Mouse (Mus musculus) kidney, adult 2 months (tissue): Measurements from ENCODE around the gene Hist1h1d. TPM values are rescaled to one million over a fixed set of nuclear protein-coding genes. Genes with fewer than 3 reads are reported as not detected.

Experiments
- DNase-seq: peaks from one replicate; pipeline ENCODE4 v3.0.0; 2021
- H3K27ac ChIP-seq: fragments of 200-500 bp; 2 replicates; pipeline ENCODE4 v1.5.1; 2012; ENCODE audit warnings: low read depth, low read length, control low read depth, inconsistent platforms; ENCODE audit not compliant: insufficient read depth
- H3K27me3 ChIP-seq: fragments of 200-500 bp; replicated peaks from 2 replicates; pipeline ENCODE4 v1.6.1; 2012; ENCODE audit warnings: mild to moderate bottlenecking, moderate library complexity, low read length, inconsistent platforms; ENCODE audit not compliant: control insufficient read depth, insufficient read depth
- H3K36me3 ChIP-seq: fragments of 200-500 bp; 2 replicates; pipeline ENCODE4 v1.6.1; 2012; ENCODE audit warnings: mild to moderate bottlenecking, moderate library complexity, low read length, inconsistent platforms; ENCODE audit not compliant: control insufficient read depth, insufficient read depth
- H3K4me1 ChIP-seq: fragments of 200-500 bp; 2 replicates; pipeline ENCODE4 v1.6.1; 2011; ENCODE audit warnings: low read length; ENCODE audit not compliant: control insufficient read depth, insufficient read depth
- H3K4me3 ChIP-seq: fragments of 200-500 bp; 2 replicates; pipeline ENCODE4 v1.5.1; 2011; ENCODE audit warnings: mild to moderate bottlenecking, low read depth, low read length, control low read depth; ENCODE audit not compliant: insufficient read depth
- CTCF ChIP-seq: fragments of 200-500 bp; conservative IDR thresholded peaks from 2 replicates; pipeline ENCODE4 v1.5.1; 2011; ENCODE audit warnings: low read depth, mild to moderate bottlenecking, control low read depth, low read length, moderate library complexity, mixed read lengths; ENCODE audit not compliant: insufficient read depth, insufficient read length
- POLR2A ChIP-seq: fragments of 200-500 bp; IDR thresholded peaks from one replicate; pipeline ENCODE4 v1.6.1; 2011; ENCODE audit warnings: low read depth, low read length, control low read depth
- WGBS: fragments of 180-500 bp; shearing (Covaris S2); methylation state at CpG from one replicate; pipeline ENCODE4 v1.1.7; 2018; 5-methylcytosine and 5-hydroxymethylcytosine counted together
- polyA plus RNA-seq: library from polyadenylated mRNA; depleted of rRNA; stranded (reverse); fragments of >200 nt; gene quantifications from 2 replicates; pipeline ENCODE4 v1.2.3, GENCODE M21; 2012

The Hist1h1d gene
- polyA plus RNA-seq, 1 experiment: 0.09 TPM

DNA sequence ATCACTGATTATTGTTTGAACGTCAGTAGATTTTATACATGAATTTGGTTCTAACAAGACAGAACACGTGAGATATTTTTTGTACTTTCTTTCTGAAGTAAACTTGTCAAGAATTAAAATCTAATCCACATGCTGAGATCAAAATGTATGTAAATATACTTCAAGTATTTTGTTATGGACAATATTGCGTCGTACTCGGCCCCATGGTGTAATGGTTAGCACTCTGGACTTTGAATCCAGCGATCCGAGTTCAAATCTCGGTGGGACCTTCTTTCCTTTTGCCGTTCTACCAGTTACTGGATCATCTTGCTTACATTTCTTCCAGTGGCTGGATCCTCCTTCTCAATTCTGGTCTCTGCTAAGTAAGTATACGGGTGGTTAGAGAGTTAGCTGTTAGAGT is 33.6 kb upstream of the Hist1h1d start:
- Histone ChIP-seq H3K27ac (peak overlapping the region; percentile 45; the same call in 1 of the 2 replicates), H3K4me1 (no peaks in the 10 kb centered on the region), H3K36me3 (no peaks in the 10 kb centered on the region), H3K4me3 (0 out of 2 replicates have a peak overlapping the region, but pooled peaks have one; percentile 7), H3K27me3 (no peaks in the 10 kb centered on the region)
- WGBS: under 1% methylated on average over 10 of the region's 10 CpGs
- DNase-seq: peak; percentile 90
- TF ChIP-seq CTCF (no peak), POLR2A (no peak)

DNA sequence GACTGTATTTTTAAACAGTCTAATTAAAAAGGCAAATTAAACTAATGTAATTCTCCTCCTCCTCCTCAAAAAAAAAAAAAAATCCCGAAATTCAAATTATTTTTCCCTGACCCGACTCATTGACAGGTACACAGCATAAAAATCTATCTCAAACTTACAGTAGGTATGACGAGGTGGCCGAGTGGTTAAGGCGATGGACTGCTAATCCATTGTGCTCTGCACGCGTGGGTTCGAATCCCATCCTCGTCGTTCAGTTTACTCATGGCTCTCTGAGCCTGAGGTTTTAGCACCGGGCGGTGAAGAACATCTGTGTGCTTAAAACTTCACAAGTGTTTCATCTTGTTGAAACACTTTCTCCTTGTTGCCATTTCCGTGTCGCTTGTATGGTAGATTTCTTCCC is 31.4 kb upstream of the Hist1h1d start:
- H3K27me3 ChIP-seq: no peaks in the 10 kb centered on the region

DNA sequence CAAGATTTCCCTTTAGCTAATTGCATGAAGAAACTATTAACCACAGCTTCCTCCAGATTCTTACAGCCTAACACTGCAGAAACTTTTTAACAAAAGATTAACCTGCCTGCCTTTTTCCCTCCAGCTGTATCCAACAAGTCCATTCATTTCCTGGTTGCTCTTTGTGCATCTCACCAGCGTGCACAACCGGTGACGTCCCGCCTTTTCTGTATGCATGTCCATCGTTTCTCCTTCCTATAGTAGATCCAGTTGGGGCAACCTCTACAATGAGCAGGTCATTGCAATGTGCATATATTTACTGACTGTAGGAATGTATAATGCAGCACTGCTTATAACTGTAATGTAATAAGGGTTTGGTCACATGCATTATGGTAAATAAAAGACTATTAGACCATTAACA is 29.1 kb upstream of the Hist1h1d start:
- no peak overlapping the region for H3K27ac ChIP-seq
- WGBS: 39% methylated on average over 5 of the region's 5 CpGs
- no peaks in the 10 kb centered on the region for H3K36me3 ChIP-seq
- H3K27me3 ChIP-seq: no peaks in the 10 kb centered on the region
- no peak overlapping the region for H3K4me3 ChIP-seq
- H3K4me1 ChIP-seq: no peaks in the 10 kb centered on the region; the same call in 1 of the 2 replicates
- no peak for DNase-seq
- no peak for TF ChIP-seq CTCF
- TF ChIP-seq POLR2A: no peak

More for the DNA sequence above, 31.4 kb upstream of the Hist1h1d start:
- TF ChIP-seq CTCF (no peak; the same call in 1 of the 2 replicates), POLR2A (no peak)
- DNase-seq: peak; percentile 88
- WGBS: 4% methylated on average over 14 of the region's 14 CpGs
- no peak overlapping the region for H3K4me3 ChIP-seq
- H3K27ac ChIP-seq: no peak overlapping the region
- no peaks in the 10 kb centered on the region; the same call in 1 of the 2 replicates for H3K4me1 ChIP-seq
- no peaks in the 10 kb centered on the region for H3K36me3 ChIP-seq

DNA sequence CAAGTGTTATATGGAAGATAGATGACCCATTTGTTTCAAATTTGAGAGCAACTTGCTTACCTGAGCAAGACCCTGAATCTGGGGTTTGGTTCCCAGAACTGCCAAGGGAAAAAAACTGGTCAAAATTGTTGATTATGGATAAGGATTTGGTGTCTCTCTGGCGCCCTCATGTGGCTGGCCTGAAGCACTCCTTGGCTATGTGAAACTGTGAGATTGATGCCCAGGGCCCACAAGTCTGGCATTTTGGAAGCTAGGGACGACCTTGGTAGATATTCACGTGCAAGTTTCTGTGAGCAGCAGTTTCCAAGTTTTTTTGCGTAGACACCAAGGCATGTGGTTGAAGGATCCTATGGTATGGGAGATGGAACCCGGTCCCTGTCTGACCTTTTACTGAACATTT is 28.4 kb upstream of the Hist1h1d start:
- no peaks in the 10 kb centered on the region; the same call in 1 of the 2 replicates for H3K4me1 ChIP-seq
- peak; percentile 70 for DNase-seq
- H3K4me3 ChIP-seq: no peak overlapping the region

DNA sequence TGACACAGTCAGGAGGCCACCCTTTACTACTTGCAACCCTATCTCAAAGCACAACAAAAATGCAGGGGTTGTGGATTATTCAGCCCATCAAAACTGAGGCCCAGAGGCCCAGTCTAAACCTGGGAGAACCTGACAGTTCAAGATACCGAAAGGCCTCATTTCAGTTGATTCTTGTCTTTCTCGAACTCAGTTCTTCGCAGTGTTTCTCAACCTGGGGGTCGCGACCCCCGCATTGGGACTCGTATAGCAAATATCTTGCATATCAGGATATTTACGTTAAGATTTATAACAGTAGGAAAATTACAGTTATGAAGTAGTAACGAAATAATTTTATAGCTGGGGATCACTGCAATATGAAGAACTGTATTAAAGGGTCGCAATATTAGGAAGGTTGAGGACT is 27.2 kb upstream of the Hist1h1d start:
- H3K4me1 ChIP-seq: no peaks in the 10 kb centered on the region; the same call in 1 of the 2 replicates
- no peak overlapping the region for H3K4me3 ChIP-seq
- no peaks in the 10 kb centered on the region for H3K36me3 ChIP-seq
- 9% methylated on average over 10 of the region's 10 CpGs for WGBS
- no peak for TF ChIP-seq POLR2A
- no peak for TF ChIP-seq CTCF
- no peak overlapping the region for H3K27ac ChIP-seq
- no peak for DNase-seq
- no peaks in the 10 kb centered on the region for H3K27me3 ChIP-seq

More for the DNA sequence above, 28.4 kb upstream of the Hist1h1d start:
- Histone ChIP-seq H3K27me3 (no peaks in the 10 kb centered on the region), H3K27ac (no peak overlapping the region), H3K36me3 (no peaks in the 10 kb centered on the region)
- TF ChIP-seq CTCF (peak; percentile 85), POLR2A (no peak)
- 12% methylated on average over 5 of the region's 5 CpGs for WGBS

DNA sequence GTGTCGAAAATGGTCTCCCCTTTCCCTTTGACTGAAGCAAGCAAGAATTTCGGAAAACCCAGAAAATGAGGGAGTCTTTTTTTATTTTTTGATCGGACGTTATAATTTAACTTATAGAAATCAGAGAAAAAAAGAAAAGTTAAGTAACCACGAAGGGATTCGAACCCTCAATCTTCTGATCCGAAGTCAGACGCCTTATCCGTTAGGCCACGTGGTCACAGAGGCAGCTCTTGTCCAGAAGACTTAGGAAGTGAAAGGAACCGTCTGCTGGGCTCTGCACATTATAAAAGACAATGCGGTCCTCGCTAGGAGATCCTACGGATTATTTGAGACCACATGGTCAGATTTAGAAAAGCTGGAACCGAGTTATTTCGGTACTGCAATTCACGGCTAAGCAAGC is 26.8 kb upstream of the Hist1h1d start:
- 2% methylated on average over 17 of the region's 17 CpGs for WGBS
- H3K27me3 ChIP-seq: no peaks in the 10 kb centered on the region
- no peaks in the 10 kb centered on the region; the same call in 1 of the 2 replicates for H3K4me1 ChIP-seq
- H3K36me3 ChIP-seq: no peaks in the 10 kb centered on the region
- DNase-seq: peak; percentile 93
- TF ChIP-seq POLR2A: no peak
- no peak for TF ChIP-seq CTCF
- H3K4me3 ChIP-seq: peak overlapping the region; percentile 1; the same call in 1 of the 2 replicates
- H3K27ac ChIP-seq: no peak overlapping the region

DNA sequence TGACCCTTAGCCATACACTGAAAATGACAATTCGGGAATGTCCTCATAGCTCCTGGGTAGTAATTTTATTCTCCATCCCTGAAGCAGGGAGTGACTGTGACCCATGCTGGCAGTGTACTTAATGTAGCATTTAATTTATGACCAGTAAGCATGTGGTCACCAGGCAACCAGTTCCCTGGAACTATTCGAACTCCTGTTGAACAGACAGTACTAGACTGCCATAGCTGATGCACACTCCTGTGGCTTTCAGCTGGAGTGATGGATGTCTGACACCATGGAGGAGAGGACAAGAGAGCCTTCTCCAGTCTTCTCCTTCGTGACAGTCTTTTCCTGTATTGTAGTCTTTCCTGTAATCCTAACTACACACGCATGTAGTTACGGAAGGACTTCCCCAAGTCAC is 24.1 kb upstream of the Hist1h1d start:
- no peak for TF ChIP-seq CTCF
- no peak for TF ChIP-seq POLR2A
- Histone ChIP-seq H3K4me1 (peaks cover 6% of the 10 kb centered on the region; the same call in 1 of the 2 replicates), H3K4me3 (no peak overlapping the region), H3K36me3 (no peaks in the 10 kb centered on the region), H3K27ac (no peak overlapping the region), H3K27me3 (no peaks in the 10 kb centered on the region)
- WGBS: 62% methylated on average over 5 of the region's 5 CpGs
- no peak for DNase-seq
